Mouse (Mus musculus): ENCODE measurements around the gene Mapkap1. TPM values are rescaled to one million over a fixed set of nuclear protein-coding genes. Genes with fewer than 3 reads are reported as not detected.

The Mapkap1 gene
- total RNA-seq, 2 experiments from 2014 or later = 72.6 to 77.1 TPM

- no peak for DNase-seq
Measured at GRCm38 (mm10) chr2:34533281-34533680, 126.7 kb downstream of the Mapkap1 start.

DNA sequence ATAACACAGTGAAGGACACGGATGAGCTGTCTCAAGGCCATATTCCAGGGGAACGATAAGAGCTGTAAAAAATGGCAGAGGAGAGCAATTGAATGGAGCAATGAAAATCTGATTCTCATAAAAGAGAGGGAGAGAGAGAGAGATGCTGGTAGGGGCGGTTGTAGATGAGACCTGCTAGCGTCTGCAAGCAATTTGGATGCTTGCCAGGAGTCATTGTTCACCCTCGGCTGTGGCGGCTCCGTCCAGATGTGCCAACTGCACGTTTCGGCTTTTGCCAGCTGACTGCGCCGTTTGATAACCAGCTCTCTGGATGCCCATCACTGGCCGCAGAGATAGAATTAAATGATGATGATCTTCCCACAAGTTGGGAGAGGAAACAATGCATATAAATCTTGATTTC, 128.4 kb downstream of the Mapkap1 start:
- DNase-seq = peak; percentile 35

- DNase-seq = no peak
Measured at GRCm38 (mm10) chr2:34537356-34537755, 130.8 kb downstream of the Mapkap1 start.

DNA sequence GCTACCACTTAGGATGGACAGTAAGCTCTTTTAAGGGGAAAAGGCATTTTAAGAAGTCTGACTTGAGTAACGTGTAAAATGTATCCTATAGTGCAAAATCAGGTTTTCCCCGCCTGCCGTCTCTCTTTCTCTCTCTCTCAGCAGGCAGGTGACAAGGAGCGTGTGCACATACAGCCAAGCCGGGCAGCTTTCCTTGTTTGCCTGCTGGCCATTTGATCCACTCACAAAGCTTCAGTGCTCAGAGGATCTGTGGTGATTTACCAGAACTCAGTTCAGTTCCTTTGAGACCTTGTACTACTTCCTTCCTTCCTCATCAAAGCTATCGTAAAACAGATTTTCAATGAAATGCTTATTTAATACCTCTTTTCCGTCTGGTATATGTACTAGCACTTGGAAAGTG, 137.0 kb downstream of the Mapkap1 start:
- DNase-seq = no peak

DNA sequence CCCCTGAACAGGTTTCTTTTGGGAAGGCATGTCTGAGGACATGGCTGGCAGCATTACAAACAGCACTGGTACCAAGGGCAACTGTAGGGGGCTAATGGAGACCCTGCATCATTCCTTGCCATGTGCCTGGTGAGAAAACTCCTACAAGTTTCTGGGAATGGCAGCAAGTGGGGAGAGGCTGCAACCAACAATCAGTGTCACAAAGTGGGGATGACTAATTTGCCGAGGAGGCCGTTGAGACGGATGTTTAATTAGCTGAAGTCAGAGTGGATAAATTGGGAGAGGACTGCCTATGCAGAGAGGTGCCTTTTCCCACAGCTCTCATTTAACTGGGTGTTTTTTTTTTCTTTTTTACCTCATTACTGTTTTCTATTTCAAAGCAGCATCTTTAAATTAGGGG, 137.4 kb downstream of the Mapkap1 start:
- no peak for DNase-seq

DNA sequence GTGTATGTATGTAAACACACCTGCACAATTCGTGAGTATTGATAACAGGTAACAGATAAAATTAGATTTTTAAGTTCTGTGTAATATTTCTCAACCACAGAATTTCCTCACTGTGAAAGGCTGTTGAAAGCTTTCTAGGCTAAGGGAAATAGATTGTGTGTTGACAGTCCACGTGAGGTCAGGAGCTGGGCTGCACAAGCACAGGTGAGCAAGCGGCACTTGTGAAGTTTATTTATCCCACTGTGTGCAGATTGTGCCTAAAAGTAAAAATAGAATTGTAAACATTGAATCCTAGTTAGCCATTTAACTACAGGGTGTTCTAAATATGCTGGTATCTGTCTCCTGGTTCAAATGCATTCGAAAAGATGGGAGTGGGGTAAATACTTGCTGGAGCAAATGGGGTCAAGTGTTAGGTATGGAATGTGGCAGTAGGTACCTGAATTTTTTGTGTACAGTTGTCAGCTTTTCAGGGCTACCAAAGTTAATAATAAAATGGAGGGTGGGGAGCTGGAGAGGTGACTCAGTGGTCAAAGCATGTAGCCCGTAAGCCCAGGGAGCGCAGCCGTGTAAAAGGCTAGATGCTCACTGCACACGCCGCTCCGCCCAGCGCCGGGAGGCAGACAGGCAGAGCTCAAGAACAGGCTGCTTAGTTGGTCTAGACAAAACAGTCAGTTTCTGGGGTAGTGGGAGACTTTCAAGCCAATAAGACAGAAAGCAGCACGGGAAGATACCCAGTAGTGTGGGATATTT, 138.2 kb downstream of the Mapkap1 start:
- no peak for DNase-seq

GRCm38 (mm10) chr2:34546176-34546677, 139.7 kb downstream of the Mapkap1 start:
- no peak for DNase-seq

DNA sequence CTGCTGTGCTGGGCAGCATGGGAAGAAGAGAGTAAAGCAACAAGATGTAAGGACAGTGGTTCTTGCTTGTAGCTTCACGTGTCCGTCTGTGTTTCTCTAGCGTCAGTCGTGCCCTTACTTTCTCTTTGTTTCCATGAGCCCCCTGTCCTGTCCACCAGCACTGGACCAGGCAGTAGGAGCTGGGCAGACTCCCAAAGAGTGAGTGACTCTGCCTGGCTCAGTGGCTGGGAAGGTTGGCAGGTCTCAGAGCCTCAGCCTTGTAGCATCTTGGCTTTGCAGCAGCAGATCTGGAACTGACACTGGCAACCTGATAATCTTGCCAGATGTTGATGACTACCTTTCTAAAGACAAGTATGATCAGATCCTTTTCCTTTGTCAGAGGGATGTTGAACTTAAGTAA, 140.9 kb downstream of the Mapkap1 start:
- DNase-seq = no peak

DNA sequence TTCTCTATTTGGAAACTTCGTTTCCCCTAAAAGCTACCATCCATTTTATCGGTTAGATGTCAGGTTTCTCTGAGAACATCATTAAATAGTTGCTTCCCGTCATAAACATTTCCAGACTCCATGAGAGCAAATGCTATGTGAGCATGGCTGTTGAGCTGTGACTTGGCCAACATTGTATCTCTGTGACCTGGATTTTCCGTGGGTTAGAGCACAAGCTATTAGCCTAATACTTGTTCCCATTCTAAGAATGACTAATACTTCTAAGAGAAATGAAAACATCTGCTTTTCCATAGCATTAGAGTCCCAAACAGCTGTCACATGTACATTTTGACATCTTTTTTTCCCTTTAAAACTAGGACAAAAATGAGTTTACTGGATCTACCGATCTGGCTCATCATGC, 142.4 kb downstream of the Mapkap1 start:
- DNase-seq = no peak

DNA sequence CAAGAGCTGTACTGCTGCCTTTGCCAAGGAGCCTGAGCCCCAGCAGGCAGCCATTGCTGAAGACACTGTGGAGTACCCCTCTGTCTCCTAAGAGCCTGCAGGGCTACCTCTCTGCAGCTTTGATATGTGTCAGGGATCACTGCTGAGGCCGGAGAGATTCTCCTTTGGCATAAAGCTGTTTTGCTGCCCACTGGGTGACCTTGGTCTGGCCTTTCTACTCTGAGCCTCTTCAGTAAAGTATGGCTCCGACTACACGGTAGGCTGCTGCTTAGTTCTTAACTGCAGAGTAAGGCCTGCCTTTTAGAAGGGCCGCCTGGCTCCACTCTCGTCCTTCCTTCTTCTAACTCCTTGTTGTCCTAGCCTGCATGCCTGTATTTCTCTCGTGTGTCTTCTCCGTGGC, 142.9 kb downstream of the Mapkap1 start:
- no peak for DNase-seq

- no peak for DNase-seq
Measured at GRCm38 (mm10) chr2:34552772-34553171, 146.2 kb downstream of the Mapkap1 start.

DNA sequence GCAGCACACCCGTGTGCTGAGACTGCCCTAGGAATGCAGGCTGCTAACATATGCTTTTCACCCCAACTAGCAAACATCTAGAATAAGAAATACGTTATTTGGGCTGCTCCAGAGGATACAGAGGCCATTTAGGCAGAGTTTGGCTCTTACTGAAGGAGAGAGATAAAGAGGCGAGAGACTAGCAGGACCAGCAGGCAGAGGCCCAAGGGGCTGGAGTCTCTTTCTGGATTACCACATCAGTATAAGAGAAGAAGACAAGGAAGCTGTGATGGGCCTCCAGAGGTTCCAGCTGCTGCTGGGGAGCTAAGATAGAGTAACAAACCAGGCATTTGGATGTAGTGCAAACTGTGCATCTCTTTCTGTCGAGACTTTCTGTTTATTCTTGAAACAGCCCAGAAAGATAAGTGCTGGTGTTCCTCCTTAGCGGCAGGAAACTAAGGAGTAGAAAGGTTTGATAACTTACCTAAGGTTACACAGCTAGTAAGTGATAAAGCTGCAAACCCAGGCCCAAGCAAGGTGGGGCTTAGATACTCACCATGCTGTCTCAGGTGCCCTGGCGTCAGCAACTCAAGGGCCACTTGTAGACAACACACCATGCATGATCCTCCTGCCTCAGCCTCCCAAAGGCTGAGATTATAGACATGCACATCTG, 147.1 kb downstream of the Mapkap1 start:
- DNase-seq = peak; percentile 19

DNA sequence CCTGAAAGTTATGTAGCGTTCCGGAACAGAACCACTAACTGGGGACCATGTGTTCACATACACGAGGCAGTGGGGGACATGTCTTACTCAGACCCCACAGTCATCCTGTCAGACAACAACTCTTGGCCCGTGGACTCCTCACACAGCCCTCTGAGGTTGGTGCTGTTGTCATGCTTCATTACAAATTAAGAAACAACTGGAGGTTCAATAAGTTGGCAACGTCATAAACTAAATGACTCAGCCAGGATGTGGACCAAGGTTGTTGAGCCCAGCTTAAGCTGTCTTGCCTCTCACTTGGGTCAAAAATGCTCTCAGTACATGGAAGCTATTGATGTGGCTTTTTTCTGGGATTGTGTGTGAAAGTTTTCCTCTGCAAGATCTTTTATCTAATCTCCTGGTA, 153.6 kb downstream of the Mapkap1 start:
- no peak for DNase-seq

DNA sequence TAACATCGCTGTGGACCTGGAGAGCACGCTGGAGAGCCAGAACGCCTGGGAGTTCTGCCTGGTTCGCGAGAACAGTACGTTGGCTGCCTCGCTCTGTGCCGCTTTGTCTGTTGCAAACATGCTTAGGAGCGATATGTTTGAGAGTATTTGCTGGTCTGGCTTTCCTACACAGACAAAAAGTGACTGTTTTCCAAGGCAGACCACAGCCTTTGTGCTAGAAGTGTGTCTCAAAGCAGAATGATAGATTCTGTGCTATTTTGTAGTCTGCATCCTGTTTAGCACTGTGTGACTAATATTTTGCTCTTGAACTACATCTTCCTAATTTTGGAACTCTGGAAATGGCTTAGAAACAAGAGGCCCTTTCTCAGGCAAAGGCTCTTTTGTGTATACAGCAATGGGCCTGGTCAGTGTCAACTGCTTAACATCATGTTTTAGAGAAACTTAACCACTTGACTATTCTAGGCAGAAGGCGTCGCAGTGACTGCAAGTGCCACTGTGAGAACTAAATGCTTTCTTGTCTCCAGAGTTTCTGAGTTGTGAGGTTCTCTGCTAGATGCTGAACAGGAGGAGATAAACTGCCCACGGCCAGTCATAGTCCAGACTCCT, 156.6 kb downstream of the Mapkap1 start:
- no peak for DNase-seq

GRCm38 (mm10) chr2:34563865-34564264, 157.3 kb downstream of the Mapkap1 start:
- DNase-seq = no peak

GRCm38 (mm10) chr2:34566146-34566545, 159.6 kb downstream of the Mapkap1 start:
- no peak for DNase-seq

DNA sequence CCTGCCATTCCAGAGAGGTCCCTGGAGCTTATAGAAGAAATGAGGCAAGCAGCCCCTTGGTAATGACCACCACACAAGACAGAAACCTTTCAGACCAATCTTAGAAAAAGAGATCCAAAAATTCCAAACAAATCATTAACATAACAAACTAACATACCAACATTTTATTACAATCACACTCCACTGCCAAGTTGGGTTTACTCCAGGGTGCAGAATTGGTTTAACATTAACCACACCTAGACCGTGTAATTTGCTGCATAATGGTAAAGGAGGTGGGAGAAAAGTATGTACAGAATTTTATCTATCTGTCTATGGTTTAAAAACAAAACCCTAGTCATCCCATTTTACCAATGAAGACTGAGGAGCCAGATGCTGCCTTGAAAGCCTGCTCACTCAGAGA, 160.0 kb downstream of the Mapkap1 start:
- no peak for DNase-seq

- DNase-seq = no peak
Measured at GRCm38 (mm10) chr2:34569131-34569530, 162.6 kb downstream of the Mapkap1 start.

- DNase-seq = no peak
Measured at GRCm38 (mm10) chr2:34570378-34570777, 163.8 kb downstream of the Mapkap1 start.

GRCm38 (mm10) chr2:34571096-34571495, 164.5 kb downstream of the Mapkap1 start:
- no peak for DNase-seq

- DNase-seq = no peak
Measured at GRCm38 (mm10) chr2:34573073-34573472, 166.5 kb downstream of the Mapkap1 start.

- no peak for DNase-seq
Measured at GRCm38 (mm10) chr2:34588546-34588945, 182.0 kb downstream of the Mapkap1 start.

DNA sequence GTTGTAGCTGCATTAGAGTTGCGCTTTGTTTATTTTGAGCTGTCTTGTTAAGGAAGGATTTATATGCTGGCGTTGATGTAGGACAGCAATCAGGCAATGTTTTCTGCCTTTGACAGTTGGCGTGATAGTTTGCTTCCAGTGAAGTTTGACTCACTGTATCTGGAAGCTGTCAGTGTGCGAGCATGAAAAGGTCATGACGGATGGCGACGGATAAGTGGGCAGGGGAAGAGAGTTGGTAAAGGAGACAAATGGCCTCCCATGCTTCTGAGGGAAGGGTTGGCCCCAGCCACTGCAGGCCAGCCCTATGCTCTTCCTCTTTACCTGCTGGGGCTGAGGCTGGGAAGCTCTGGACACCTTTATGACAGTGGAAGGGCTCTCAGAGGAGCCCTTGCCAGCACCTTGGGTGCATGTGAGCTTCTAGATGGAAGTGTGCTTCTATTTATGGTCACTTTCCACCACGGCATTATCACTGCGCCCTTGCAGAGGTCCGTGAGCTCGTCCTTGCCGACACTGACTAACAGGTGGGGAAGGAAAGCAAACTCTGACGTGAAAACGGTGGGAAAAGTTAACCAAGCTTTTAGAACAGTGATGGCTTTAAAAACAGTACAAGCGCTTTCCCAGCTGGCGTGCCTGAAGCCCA, 185.3 kb downstream of the Mapkap1 start:
- DNase-seq = peak; percentile 40
